Mouse (Mus musculus): Measurements from ENCODE around the gene Dennd1a. TPM values are rescaled to one million over a fixed set of nuclear protein-coding genes. Genes with fewer than 3 reads are reported as not detected.

Dennd1a gene
- total RNA-seq, 2 experiments from 2014 or later = 21.9 to 25.0 TPM

- no peak for DNase-seq
- intact Hi-C loops (cut with DNase I) = no loop called here
Observed at GRCm38 (mm10) chr2:38237616-38238015, 49.6 kb downstream of the Dennd1a start.

- DNase-seq = no peak
- intact Hi-C loops (cut with DNase I) = no loop called here
Observed at GRCm38 (mm10) chr2:38235593-38235992, 51.6 kb downstream of the Dennd1a start.

GRCm38 (mm10) chr2:38229882-38230281 lies 57.3 kb downstream of the Dennd1a start:
- no peak for DNase-seq
- intact Hi-C loops (cut with DNase I) = no loop called here

GRCm38 (mm10) chr2:38223759-38224158 lies 63.4 kb downstream of the Dennd1a start:
- intact Hi-C loops (cut with DNase I) = no loop called here
- peak in 1 of 2 experiments; percentile 14 for DNase-seq

GRCm38 (mm10) chr2:38221461-38221860 lies 65.7 kb downstream of the Dennd1a start:
- intact Hi-C loops (cut with DNase I) = no loop called here
- no peak for DNase-seq

- intact Hi-C loops (cut with DNase I) = no loop called here
- no peak for DNase-seq
Observed at GRCm38 (mm10) chr2:38220687-38221435, 66.3 kb downstream of the Dennd1a start.

GRCm38 (mm10) chr2:38219666-38220065 lies 67.5 kb downstream of the Dennd1a start:
- DNase-seq = no peak
- intact Hi-C loops (cut with DNase I) = no loop called here

GRCm38 (mm10) chr2:38213041-38213440 lies 74.1 kb downstream of the Dennd1a start:
- intact Hi-C loops (cut with DNase I) = no loop called here

GRCm38 (mm10) chr2:38211426-38211825 lies 75.8 kb downstream of the Dennd1a start:
- intact Hi-C loops (cut with DNase I) = no loop called here

More at GRCm38 (mm10) chr2:38213041-38213440, 74.1 kb downstream of the Dennd1a start:
- no peak for DNase-seq

GRCm38 (mm10) chr2:38207752-38208151 lies 79.4 kb downstream of the Dennd1a start:
- intact Hi-C loops (cut with DNase I) = no loop called here
- no peak for DNase-seq

More at GRCm38 (mm10) chr2:38211426-38211825, 75.8 kb downstream of the Dennd1a start:
- no peak for DNase-seq

GRCm38 (mm10) chr2:38205281-38205680 lies 81.9 kb downstream of the Dennd1a start:
- DNase-seq = no peak
- intact Hi-C loops (cut with DNase I) = no loop called here

GRCm38 (mm10) chr2:38204696-38205095 lies 82.5 kb downstream of the Dennd1a start:
- DNase-seq = no peak
- intact Hi-C loops (cut with DNase I) = no loop called here

- no peak for DNase-seq
- intact Hi-C loops (cut with DNase I) = no loop called here
Observed at GRCm38 (mm10) chr2:38198072-38198471, 89.1 kb downstream of the Dennd1a start.

GRCm38 (mm10) chr2:38196199-38197060 lies 90.8 kb downstream of the Dennd1a start:
- DNase-seq = no peak
- intact Hi-C loops (cut with DNase I) = no loop called here

- DNase-seq = no peak
- intact Hi-C loops (cut with DNase I) = no loop called here
Observed at GRCm38 (mm10) chr2:38192007-38192406, 95.2 kb downstream of the Dennd1a start.

GRCm38 (mm10) chr2:38191601-38192000 lies 95.6 kb downstream of the Dennd1a start:
- no peak for DNase-seq
- intact Hi-C loops (cut with DNase I) = no loop called here

GRCm38 (mm10) chr2:38186438-38186837 lies 100.8 kb downstream of the Dennd1a start:
- intact Hi-C loops (cut with DNase I) = loop anchor here (10.0 kb wide), 1 partner anchor 188 kb away; no protein-coding TSS in a partner anchor
- DNase-seq = peak in 1 of 2 experiments; percentile 20

GRCm38 (mm10) chr2:38184977-38185376 lies 102.2 kb downstream of the Dennd1a start:
- no peak for DNase-seq
- intact Hi-C loops (cut with DNase I) = loop anchor here (10.0 kb wide), 1 partner anchor 190 kb away; no protein-coding TSS in a partner anchor

GRCm38 (mm10) chr2:38183881-38184280 lies 103.3 kb downstream of the Dennd1a start:
- intact Hi-C loops (cut with DNase I) = loop anchor here (10.0 kb wide), 1 partner anchor 191 kb away; no protein-coding TSS in a partner anchor

GRCm38 (mm10) chr2:38182283-38182682 lies 104.9 kb downstream of the Dennd1a start:
- no peak for DNase-seq
- intact Hi-C loops (cut with DNase I) = loop anchor here (10.0 kb wide), 1 partner anchor 193 kb away; no protein-coding TSS in a partner anchor

More at GRCm38 (mm10) chr2:38183881-38184280, 103.3 kb downstream of the Dennd1a start:
- DNase-seq = no peak

- DNase-seq = no peak
- intact Hi-C loops (cut with DNase I) = no loop called here
Observed at GRCm38 (mm10) chr2:38177583-38177978, 109.6 kb downstream of the Dennd1a start.

All from heart, postnatal 14 days (tissue).